Mouse (Mus musculus): ENCODE results near the gene Acap3. TPM values are rescaled to one million over a fixed set of nuclear protein-coding genes. Genes with fewer than 3 reads are reported as not detected.

The Acap3 gene
- total RNA-seq, 2 experiments from 2014 or later = 13.8 to 23.1 TPM

GRCm38 (mm10) chr4:155886330-155886729 lies 5.3 kb upstream of the Acap3 start:
- no peak for DNase-seq

DNA sequence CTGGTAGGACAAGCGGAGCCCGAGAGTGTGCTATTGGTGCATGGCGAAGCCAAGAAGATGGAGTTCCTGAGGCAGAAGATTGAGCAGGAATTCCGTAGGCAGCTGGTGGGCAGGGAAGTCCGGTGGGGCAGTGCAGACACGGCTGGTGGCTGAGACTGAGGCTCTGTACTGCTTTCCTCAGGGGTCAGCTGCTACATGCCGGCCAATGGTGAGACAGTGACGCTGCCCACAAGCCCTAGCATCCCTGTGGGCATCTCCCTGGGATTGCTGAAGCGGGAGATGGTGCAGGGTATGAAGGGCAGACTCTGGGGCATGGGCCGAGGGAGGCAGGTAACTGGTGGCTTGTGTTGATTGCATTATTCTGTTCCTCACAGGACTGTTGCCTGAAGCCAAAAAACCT lies 3.9 kb upstream of the Acap3 start:
- no peak for DNase-seq

DNA sequence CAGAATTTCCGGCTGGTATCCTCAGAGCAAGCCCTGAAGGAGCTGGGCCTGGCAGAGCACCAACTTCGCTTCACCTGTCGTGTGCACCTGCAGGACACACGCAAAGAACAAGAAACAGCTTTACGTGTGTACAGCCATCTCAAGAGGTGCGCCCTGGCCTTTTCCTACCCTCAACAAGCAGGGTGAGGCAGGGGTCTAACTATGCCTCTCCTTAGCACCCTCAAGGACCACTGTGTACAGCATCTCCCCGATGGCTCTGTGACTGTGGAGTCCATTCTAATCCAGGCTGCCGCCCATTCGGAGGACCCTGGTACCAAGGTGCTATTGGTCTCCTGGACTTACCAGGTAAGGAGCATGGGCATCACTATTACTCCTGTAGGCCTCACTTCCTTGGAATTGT lies 3.4 kb upstream of the Acap3 start:
- no peak for DNase-seq

- no peak for DNase-seq
These were observed 2.3 kb upstream of the Acap3 start for GRCm38 (mm10) chr4:155889316-155889715.

DNA sequence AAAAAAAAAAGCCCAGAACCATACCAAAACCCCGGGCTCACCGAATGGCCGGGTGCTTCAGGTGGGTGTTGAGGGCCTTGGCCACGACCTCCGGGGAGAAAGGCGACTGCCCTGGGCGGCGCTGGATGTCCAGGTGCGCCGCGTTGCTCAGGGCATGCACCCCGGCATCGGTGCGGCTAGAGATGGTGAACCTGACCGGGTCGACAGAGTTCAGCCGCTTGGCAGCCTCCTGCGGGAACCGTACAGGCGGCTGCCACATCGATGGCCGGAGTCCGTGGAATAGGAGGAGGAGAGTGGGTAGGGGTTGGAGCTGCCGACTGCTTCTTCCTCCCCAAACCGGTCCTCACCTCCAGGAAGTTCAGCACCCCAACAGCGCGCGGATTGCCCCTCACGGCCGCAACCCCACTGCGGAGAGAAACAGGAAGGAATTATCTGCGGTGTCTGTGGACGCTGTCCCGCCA lies 581 bp upstream of the Acap3 start:
- DNase-seq = peak; percentile 31

DNA sequence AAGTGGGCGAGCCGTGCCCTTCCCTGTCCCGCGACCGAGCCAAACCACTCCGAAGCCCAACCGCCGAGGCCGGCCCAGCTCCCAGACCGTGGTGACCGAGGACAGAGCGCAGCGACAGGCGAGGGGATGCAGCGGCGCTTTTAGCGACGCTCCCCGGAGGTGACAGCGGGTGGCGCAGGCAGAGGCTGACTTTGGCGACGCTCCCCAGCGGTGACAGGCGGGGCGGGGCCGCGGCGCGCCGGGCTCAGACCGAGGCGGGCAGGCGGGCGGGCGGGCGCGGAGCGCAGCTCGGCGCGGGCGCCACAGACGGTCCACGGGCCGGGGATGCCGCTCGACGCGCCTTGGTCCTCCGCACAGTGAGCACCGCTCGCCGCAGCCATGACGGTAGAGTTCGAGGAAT lies 395 bp downstream of the Acap3 start:
- peak; percentile 90 for DNase-seq

- no peak for DNase-seq
These were observed 1.0 kb downstream of the Acap3 start for GRCm38 (mm10) chr4:155892438-155893211.

- no peak for DNase-seq
These were observed 1.6 kb downstream of the Acap3 start for GRCm38 (mm10) chr4:155893212-155893690.

DNA sequence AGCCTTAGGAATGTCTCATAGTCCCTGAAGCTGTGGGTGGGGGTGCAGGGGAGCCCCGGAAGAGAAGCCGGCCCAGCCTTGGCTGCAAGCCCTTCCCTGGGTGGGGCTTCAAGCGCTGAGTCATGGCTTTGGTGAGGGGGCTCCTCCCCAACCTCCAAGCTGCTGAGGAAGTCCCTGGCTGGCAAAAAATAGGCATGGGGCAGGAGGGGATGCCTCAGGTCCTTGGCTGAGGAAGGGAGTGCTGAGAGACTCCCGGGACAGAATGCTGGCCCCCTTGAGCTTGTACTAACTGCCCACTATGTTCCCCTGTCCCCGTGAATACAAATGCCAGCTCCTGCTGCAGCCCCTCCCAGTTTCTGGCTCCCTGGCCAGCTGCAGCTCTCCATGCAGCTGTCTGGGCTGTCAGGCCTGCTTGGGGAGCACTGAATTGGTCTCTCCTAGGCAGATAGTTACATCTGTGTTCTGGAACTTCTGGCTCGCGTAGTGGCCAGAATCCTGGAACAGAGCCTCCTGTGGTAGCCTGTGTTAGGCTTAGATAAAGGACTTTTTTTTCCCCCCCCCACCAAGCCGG lies 2.8 kb downstream of the Acap3 start:
- peak; percentile 77 for DNase-seq

GRCm38 (mm10) chr4:155895216-155895615 lies 3.6 kb downstream of the Acap3 start:
- peak; percentile 62 for DNase-seq

- DNase-seq = no peak
These were observed 4.2 kb downstream of the Acap3 start for GRCm38 (mm10) chr4:155895826-155896225.

DNA sequence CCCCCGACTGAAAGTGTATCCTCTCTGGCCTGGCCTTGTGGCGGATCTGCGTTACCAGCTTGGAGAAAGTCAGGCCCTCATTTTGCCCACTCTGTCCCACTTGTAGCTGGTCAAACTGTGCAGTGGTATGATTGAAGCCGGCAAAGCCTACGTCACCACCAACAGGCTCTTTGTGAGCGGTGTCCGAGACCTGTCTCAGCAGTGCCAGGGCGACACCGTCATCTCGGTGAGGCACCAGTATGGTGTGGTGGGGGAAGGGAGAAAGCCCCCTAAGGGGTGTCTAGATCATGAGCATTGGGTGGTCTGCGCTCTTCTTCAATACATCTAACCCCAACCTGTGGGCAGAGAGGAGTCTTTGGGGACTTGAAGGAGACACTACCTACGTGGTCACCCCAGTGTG lies 4.8 kb downstream of the Acap3 start:
- DNase-seq = no peak

GRCm38 (mm10) chr4:155898318-155898717 lies 6.7 kb downstream of the Acap3 start:
- DNase-seq = no peak

- no peak for DNase-seq
These were observed 7.7 kb downstream of the Acap3 start for GRCm38 (mm10) chr4:155899355-155899754.

DNA sequence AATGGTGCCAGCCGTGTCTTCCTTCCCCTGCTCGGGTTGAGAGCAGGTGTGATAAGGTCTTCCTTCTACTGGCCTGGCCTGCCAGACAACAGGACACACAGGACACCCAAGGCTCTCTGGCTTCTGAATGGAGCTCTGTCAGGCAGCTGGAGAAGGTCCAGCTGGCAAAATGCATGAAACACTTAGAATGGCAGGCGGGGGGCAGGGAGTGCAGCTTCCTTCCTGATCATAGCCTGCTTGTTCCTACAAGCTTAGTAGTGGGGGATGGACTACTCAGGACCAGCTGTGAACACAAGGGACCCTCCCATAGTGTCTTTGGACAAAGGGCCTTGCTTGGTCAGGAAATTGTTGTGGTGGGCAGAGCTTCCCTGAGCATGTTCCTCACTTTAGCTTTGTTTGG lies 9.6 kb downstream of the Acap3 start:
- no peak for DNase-seq

- DNase-seq = peak; percentile 4
These were observed 11.6 kb downstream of the Acap3 start for GRCm38 (mm10) chr4:155903246-155903645.

GRCm38 (mm10) chr4:155904318-155905102 lies 12.9 kb downstream of the Acap3 start:
- peak; percentile 28 for DNase-seq

DNA sequence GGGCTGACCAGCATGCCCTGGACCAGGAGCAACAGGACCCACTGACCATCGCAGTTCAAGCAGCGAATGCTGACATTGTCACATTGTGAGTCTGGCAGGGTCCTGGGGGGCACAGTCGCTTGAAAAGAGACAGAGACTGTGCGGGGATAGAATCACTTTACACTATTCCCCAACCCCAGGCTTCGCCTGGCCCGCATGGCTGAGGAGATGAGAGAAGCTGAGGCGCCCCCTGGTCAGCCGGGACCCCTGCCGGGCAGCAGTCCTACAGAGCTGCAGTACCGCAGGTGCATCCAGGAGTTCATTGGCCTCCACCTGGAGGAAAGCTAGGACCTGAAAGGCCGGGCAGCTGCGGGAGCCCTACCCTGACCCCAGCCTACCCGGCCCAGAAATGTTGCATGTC lies 14.0 kb downstream of the Acap3 start:
- peak; percentile 6 for DNase-seq

GRCm38 (mm10) chr4:155906125-155906524 lies 14.5 kb downstream of the Acap3 start:
- no peak for DNase-seq

GRCm38 (mm10) chr4:155907003-155907402 lies 15.4 kb downstream of the Acap3 start:
- peak; percentile 2 for DNase-seq

DNA sequence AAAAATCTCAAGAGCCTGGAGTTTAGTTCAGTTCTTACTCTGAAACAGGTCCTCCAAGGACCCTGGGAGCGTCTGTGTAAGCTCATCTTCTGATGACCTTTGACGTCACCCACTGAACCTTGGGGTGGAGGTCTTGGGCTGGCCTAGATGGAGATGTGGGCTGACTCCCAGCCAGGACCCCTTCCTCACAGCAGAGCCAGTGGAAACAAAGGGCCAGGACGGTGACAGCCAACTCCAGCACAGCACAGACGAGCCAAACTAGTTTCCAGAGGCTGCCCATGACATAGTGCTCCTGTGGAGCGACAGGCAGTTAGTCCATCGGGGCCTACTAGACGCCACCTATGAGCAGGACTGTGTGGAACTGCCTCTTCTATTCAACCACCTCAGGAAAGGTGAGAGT lies 16.7 kb downstream of the Acap3 start:
- DNase-seq = peak; percentile 3

- no peak for DNase-seq
These were observed 17.1 kb downstream of the Acap3 start for GRCm38 (mm10) chr4:155908751-155909150.

DNA sequence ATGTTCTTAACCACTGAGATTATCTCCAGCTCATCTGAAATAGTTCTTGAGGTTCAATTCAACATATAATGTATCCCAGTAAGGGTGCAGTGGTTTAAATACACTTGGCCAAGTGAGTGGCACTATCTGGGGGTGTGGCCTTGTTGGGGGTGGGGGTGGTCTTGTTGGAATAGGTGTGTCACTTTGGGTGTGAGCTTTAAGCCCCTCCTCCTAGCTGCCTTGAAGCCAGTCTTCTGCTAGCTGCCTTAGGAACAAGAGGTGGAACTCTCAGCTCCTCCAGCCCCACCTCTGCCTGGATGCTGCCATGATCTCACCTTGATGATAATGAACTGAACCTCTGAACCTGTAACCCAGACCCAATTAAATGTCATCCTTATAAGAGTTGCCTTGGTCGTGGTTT lies 40.4 kb downstream of the Acap3 start:
- DNase-seq = no peak
